Mouse (Mus musculus) bone marrow macrophage, adult 2 months (primary cell): ENCODE data around the gene Erich2. TPM values are rescaled to one million over a fixed set of nuclear protein-coding genes. Genes with fewer than 3 reads are reported as not detected.

Experiments used
- H3K27ac ChIP-seq: 2 replicates; pipeline ENCODE4 v1.5.1; 2012; ENCODE audit warnings: low read depth, low read length; ENCODE audit not compliant: insufficient read depth
- H3K4me1 ChIP-seq: 2 replicates; pipeline ENCODE4 v1.6.1; 2012; ENCODE audit warnings: low read length; ENCODE audit not compliant: control insufficient read depth, insufficient read depth
- H3K4me3 ChIP-seq: 2 replicates; pipeline ENCODE4 v1.5.1; 2012; ENCODE audit warnings: mild to moderate bottlenecking, low read length, moderate library complexity; ENCODE audit not compliant: insufficient read depth
- CTCF ChIP-seq: IDR thresholded peaks from 2 replicates; pipeline ENCODE4 v1.5.1; 2012; ENCODE audit warnings: low read depth, mild to moderate bottlenecking, low read length, moderate library complexity
- POLR2A ChIP-seq: IDR thresholded peaks from 2 replicates; pipeline ENCODE4 v1.6.1; 2012; ENCODE audit warnings: mild to moderate bottlenecking, low read depth, low read length, borderline replicate concordance
- polyA plus RNA-seq: library from polyadenylated mRNA; stranded (reverse); fragments of >200 nt; gene quantifications from 2 replicates; pipeline ENCODE4 v1.2.4, GENCODE M21; 2012; ENCODE audit not compliant: missing spikeins, insufficient read depth, insufficient read length

The Erich2 gene
- polyA plus RNA-seq: not detected in 2 replicates

DNA sequence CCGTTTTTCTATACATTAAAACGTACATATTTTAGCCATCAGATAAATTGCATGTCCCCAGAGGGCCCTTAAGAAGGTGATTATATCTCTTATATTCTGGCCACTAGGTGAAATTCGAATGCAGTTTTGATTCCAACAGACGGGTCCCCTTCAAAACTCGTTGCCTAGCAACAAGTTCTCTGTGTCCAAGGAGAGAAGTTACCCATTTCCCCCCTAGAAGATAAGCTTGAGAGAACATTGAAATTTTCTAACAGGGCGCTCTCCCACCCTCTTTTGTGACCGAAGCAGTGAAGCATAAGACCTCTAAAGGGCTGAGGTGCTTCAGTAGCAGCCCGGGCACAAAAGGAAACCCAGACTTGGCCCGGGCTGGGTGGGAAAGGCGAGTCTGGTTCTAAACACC is at the start of gene Erich2:
Erich2 (plus strand) TSS at position 324 of the 400 bp plus-strand sequence.
- no peak for TF ChIP-seq POLR2A
- no peak for TF ChIP-seq CTCF
- Histone ChIP-seq H3K4me3 (peak within 1 kb of the TSS; percentile 36), H3K27ac (no peak within 1 kb of the TSS), H3K4me1 (no peaks in the 10 kb centered on the region)

DNA sequence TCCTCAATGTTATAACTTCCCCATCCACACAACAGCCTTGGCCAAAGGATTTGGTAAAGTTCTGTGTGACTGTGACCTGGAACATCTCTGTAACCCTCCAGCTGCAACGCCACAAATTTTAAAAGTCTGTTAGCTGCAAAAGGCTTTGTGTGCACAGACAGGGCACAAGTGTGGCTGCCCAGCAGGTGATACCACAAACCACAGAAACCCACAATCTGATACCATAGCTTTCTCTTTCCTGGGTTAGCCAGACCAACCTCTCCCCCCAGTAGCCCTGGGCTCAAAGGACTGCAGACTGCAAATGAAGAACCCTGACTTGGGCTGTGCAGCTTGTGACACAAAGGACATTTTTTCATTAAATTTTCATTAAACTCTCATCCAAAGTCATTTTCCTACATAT is 45.0 kb upstream of the Erich2 start:
- no peaks in the 10 kb centered on the region for H3K4me1 ChIP-seq
- no peak overlapping the region for H3K27ac ChIP-seq
- H3K4me3 ChIP-seq: no peak overlapping the region
- TF ChIP-seq POLR2A (no peak), CTCF (no peak)

DNA sequence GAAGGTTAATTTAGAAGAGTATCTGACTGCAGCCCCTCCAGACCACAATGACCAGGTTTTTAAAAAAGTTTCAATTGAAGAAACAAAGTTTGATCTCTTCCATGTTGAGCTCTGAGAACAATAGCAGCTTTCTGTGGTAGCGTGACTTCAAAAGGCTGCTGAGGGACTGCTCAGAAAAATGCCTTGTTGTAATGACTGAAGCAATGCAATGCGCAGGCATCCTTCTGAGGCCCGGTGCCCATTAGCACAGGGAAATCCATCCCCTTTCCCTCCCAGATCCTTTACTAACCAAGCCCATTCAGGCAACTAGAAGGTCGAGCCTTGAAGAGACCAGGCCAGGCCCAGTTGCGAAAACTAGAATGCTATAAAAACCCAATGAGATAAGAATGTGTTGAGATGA is 37.5 kb upstream of the Erich2 start:
- TF ChIP-seq CTCF: no peak
- no peak for TF ChIP-seq POLR2A
- no peak overlapping the region for H3K4me3 ChIP-seq
- H3K27ac ChIP-seq: no peak overlapping the region
- H3K4me1 ChIP-seq: no peaks in the 10 kb centered on the region

DNA sequence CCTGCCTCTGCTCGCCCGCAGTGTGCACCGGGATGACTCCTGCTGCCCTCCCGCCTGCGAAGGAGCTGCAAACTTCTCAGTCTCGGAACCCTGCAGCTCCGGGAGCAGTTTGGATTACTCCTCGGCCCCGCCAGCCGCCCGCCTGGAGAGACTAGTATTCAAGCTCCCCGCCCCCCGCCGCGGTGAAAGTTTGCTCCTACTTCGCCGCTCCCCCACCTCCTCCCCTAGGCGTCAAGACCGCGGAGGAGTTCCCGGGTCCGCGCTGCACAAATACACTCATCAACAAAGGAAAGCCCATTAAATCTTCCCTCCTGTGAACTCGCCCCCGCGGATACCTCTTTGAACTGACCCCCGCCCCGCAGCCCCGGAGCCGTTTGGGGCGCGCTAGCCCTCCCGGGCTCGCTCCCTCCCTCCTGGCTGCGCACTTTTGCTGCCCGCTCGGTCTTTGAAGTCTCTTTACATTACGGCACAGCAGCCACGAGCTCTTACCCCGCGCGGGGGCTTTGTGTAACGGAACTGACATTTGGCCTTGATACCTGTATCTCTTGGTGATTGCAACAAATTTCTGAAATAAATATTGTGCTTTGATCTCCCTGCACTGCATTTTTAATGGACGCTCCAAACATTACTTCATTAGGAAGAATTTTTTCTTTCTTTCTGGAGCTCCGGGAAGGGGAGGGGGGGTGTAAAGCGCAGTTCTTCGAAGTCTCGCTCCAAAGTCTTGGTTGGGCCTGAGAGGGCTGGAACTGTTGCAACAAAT is 36.6 kb upstream of the Erich2 start:
- Histone ChIP-seq H3K27ac (no peak overlapping the region), H3K4me3 (no peak overlapping the region), H3K4me1 (no peaks in the 10 kb centered on the region)
- TF ChIP-seq POLR2A (no peak), CTCF (no peak)

DNA sequence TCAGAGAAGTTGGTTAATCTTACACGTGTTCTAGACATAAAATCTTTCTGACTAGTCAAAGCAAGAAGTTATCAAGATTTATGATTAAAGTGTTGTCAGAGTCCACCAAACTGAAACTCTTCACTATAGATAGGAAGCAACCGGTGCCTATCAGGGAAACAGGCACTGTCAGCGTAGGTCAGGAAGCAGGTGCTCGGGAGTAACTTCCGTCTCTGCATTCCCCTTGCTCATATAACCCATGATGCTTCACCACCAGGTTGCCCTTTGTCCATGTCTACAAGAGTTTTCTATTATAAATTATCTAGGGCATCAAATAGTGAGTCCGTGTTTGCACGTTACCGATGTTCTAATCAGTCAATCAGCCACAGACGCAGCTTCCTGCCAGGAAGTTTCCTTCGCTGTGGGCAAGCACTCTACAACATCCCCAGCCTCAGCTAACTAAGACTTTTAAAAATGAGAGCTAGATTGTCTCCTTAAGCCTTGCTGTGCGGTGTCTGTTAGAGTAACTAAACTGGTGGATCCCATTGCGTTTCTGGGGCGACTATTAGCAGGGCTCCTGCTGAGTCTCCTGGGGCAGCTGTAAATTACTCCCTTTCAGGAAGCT is 10.8 kb upstream of the Erich2 start:
- Histone ChIP-seq H3K4me1 (no peaks in the 10 kb centered on the region), H3K4me3 (no peak overlapping the region), H3K27ac (no peak overlapping the region)
- TF ChIP-seq POLR2A (no peak), CTCF (no peak)

DNA sequence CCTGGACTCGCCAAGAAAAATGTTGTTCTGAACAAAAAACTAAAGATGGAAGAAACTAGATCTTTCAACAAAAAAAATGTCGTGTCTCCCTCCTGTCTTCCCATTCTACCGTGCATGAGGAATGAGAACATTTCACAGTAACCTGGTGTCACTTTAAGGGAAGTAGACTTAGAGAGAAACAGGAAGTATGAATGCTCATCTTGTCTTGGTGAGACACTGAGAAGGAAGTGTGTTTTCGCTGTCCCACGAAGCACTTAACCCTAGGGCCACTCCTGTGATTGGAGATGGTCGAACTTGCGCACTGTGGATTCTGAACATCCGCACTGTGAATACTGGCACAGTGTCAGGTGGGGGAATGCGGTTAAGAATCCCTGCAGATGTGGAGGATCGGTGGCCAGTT is 5.2 kb upstream of the Erich2 start:
- Histone ChIP-seq H3K27ac (no peak overlapping the region), H3K4me3 (no peak overlapping the region), H3K4me1 (no peaks in the 10 kb centered on the region)
- TF ChIP-seq POLR2A: no peak
- no peak for TF ChIP-seq CTCF

DNA sequence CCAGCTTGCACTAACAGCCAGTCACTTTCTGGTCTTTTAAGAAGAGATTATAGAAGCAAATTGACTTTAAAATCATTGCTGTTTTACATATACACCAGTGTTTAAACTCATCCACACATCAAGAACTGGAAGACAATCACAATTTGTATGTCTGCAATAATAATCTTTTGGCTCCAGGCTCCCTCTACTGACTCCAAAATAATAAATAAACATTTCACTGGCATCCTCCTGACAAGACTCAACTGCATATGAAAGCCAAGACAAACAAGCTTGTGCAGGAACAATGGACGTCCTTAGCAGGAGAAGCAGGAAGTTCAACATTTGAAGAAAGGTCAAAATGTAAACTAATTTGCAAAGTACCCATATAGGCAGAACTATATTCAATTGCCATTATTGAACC is 3.4 kb upstream of the Erich2 start:
- TF ChIP-seq CTCF (no peak), POLR2A (no peak)
- no peak overlapping the region for H3K4me3 ChIP-seq
- no peak overlapping the region for H3K27ac ChIP-seq
- H3K4me1 ChIP-seq: no peaks in the 10 kb centered on the region

DNA sequence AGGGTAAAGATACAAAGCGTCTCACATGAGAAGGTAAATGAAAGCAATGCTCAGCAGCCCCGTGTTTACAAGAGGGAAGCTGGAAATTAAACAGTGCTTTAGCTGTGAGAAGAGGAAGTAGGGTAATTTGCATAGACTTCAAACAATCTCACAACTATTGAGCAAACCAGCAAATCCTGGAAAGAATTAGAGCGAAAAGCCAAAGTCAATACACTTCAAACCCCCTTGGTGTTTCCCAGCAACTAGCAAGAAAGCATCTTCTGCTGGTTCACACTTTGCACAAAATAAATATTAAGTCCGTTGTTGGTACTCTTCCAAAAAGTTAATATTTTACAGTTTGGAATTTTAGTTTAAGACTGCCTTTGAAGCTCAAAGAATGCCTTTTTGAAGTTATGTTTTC is 2.7 kb upstream of the Erich2 start:
- Histone ChIP-seq H3K4me3 (no peak overlapping the region), H3K4me1 (no peaks in the 10 kb centered on the region), H3K27ac (no peak overlapping the region)
- TF ChIP-seq POLR2A: no peak
- no peak for TF ChIP-seq CTCF

DNA sequence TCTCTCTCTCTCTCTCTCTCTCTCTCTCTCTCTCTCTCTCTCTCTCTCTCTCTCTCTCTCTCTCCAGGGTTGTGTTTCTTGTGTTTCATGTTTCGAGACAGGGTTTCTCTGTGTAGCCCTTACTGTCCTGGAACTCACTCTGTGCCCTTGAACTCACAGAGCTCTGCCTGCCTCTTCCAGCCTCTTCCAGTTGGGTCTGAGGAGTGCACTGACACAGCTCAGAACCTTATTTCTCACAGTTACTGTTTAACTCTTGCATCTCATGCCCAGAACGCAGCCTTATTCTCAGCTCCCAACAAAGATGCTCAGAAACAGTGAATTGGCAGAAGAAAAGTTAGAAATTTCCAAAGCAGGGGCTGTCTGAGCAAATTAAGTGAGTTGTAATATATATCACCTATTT is 2.2 kb upstream of the Erich2 start:
- Histone ChIP-seq H3K27ac (no peak overlapping the region), H3K4me3 (no peak overlapping the region), H3K4me1 (no peaks in the 10 kb centered on the region)
- TF ChIP-seq POLR2A (no peak), CTCF (no peak)

DNA sequence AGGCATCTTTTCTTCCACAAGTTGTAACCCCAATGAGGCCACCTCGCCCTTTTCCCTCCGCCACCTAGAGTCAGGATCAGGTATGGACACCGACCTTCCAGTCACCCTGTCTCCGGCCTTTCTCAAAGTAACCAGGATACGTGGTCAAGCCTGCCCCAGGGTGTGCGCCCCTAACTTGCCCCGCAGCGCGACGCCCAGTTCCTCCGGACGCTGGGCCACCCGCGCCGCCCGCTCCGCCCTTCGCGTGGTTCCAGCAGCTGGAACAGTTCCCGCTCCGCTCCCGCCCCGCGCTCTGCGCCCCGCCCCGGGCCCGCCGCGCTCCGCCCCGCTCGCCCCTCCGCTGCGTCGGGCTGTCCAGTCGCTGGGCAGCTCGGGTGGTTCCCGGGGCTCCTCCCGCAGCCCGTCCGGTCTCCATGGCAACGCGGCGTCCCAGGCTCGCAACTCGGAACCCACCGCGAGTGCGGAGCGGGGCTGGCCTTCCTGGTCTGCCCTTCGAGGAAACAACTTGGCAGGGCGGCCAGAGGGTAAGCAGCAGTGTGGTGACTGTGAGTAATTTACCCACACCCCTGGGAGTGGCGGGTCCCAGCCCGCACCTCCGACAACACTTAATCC is 508 bp downstream of the Erich2 start:
- Histone ChIP-seq H3K27ac (no peak overlapping the region), H3K4me1 (no peaks in the 10 kb centered on the region), H3K4me3 (peak overlapping the region; percentile 36)
- no peak for TF ChIP-seq CTCF
- no peak for TF ChIP-seq POLR2A
